Mouse (Mus musculus) erythroblast, embryonic 14.5 days (primary cell): ENCODE measurements at regions not wholly inside any gene's neighbourhood (a gene's known extent, or its start where the extent isn't known, plus 50 kb on each side); places are given as distances from the start of the nearest gene placed in this dataset.

Experiments used
- H3K27me3 ChIP-seq: 2 replicates; pipeline ENCODE4 v1.6.1; 2012; ENCODE audit warnings: inconsistent platforms; ENCODE audit not compliant: control insufficient read depth
- H3K36me3 ChIP-seq: 2 replicates; pipeline ENCODE4 v1.6.1; 2012; ENCODE audit warnings: mild to moderate bottlenecking, inconsistent platforms; ENCODE audit not compliant: control insufficient read depth
- H3K4me1 ChIP-seq: 2 replicates; pipeline ENCODE4 v1.6.1; 2012; ENCODE audit warnings: inconsistent platforms; ENCODE audit not compliant: control insufficient read depth
- H3K4me3 ChIP-seq: replicated peaks from 2 replicates; pipeline ENCODE3; 2012; ENCODE audit warnings: moderate library complexity, mild to moderate bottlenecking, inconsistent platforms
- H3K9me3 ChIP-seq: 2 replicates; pipeline ENCODE4 v1.6.1; 2012; ENCODE audit warnings: low read length, inconsistent platforms, mixed read lengths; ENCODE audit not compliant: control insufficient read depth
- GATA1 ChIP-seq: IDR thresholded peaks from 2 replicates; pipeline ENCODE4 v1.6.1; 2012; ENCODE audit warnings: low read length, inconsistent platforms, mixed read lengths
- TAL1 ChIP-seq: IDR thresholded peaks from 3 replicates; pipeline ENCODE4 v1.6.1; 2012; ENCODE audit warnings: low read length, inconsistent platforms, mixed read lengths

GRCm38 (mm10) chr9:47426712-47427111 lies 103.3 kb upstream of the Cadm1 start:
- TF ChIP-seq GATA1 (no peak), TAL1 (no peak)
- Histone ChIP-seq H3K36me3 (no peaks in the 10 kb centered on the region), H3K4me3 (no peak overlapping the region), H3K27me3 (no peaks in the 10 kb centered on the region), H3K9me3 (no peaks in the 10 kb centered on the region), H3K4me1 (no peaks in the 10 kb centered on the region)

GRCm38 (mm10) chr9:47428710-47429341 lies 101.1 kb upstream of the Cadm1 start:
- TF ChIP-seq TAL1 = no peak
- TF ChIP-seq GATA1 = no peak
- Histone ChIP-seq H3K36me3 (no peaks in the 10 kb centered on the region), H3K4me3 (no peak overlapping the region), H3K27me3 (no peaks in the 10 kb centered on the region), H3K9me3 (no peaks in the 10 kb centered on the region), H3K4me1 (no peaks in the 10 kb centered on the region)

DNA sequence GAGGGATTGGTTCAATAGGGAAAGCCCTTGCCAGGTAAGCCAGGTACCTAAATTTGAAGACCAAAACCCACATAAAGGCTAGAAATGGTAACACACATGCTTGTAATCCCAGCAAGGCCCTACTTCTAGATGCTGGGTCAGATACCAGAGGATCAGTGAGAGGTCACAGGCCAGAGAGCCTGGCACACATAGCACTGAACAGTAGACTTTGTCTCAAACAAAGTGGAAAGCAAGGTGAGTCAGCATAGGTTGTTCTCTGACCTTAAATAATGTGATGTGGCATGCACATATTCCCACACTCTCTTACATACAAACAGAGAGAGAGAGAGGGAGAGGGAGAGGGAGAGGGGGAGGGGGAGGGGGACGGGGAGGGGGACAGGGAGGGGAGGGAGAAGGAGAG lies 100.3 kb upstream of the Cadm1 start:
- H3K4me3 ChIP-seq = no peak overlapping the region
- H3K36me3 ChIP-seq = no peaks in the 10 kb centered on the region
- no peaks in the 10 kb centered on the region for H3K9me3 ChIP-seq
- no peaks in the 10 kb centered on the region for H3K4me1 ChIP-seq
- no peak for TF ChIP-seq GATA1
- no peak for TF ChIP-seq TAL1
- no peaks in the 10 kb centered on the region for H3K27me3 ChIP-seq

DNA sequence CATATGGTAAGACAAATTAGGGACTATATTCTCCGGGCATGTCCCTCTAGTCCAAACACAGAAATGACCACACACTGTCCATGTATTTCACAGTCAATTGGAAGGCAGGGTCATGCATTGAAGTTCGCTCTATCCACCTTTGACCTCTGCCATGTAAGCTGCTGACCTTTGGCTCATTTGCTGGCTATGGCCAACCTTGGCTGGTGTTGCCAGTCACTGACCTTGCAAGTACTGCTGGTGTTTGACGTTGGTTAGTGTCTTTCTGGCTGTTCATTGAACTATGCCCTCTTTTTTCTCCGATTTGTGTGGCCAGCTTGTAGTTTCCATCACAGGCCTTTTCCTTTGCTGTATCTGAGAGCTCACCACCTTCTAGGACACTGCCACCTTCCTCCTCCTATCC lies 97.3 kb upstream of the Cadm1 start:
- H3K9me3 ChIP-seq = no peaks in the 10 kb centered on the region
- no peaks in the 10 kb centered on the region for H3K27me3 ChIP-seq
- H3K36me3 ChIP-seq = no peaks in the 10 kb centered on the region
- TF ChIP-seq GATA1 (no peak), TAL1 (no peak)
- no peaks in the 10 kb centered on the region for H3K4me1 ChIP-seq
- H3K4me3 ChIP-seq = no peak overlapping the region

DNA sequence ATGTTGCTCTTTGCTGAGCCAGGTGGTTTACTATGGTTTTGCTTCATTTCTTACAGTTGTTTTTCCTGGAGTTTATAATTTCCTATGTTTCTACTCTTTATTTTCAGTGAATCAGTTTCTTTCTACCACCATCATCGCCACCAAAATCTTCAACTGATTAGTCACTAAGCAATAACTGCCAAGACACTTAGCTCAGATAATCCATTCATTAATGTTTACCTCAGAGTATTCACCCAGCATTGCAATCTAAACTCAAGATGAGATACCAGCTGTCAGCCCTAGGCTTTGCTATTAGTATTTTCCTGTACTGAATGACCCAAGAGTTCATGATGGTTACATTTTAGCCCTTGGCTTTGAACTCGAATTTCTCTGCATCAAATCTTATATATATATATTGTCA lies 96.8 kb upstream of the Cadm1 start:
- H3K4me3 ChIP-seq = no peak overlapping the region
- H3K4me1 ChIP-seq = no peaks in the 10 kb centered on the region
- H3K36me3 ChIP-seq = no peaks in the 10 kb centered on the region
- H3K9me3 ChIP-seq = no peaks in the 10 kb centered on the region
- TF ChIP-seq GATA1 = no peak
- no peak for TF ChIP-seq TAL1
- H3K27me3 ChIP-seq = no peaks in the 10 kb centered on the region

DNA sequence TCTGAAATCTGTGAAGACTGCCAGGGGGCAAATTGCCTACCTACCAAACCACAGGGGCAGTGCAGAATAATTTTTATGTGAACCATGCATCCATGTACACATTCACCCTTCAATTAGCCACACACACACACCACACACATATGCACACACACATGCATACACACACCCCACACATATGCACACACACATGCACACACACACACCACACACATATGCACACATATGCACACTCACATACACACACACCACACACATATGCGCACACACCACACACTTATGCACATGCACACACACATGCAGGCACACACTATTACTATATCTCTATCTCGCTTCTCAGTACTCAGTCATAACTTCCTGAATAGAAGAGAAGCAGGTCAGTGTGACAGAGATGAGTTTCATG lies 95.9 kb upstream of the Cadm1 start:
- Histone ChIP-seq H3K27me3 (no peaks in the 10 kb centered on the region), H3K4me3 (no peak overlapping the region), H3K9me3 (no peaks in the 10 kb centered on the region), H3K36me3 (no peaks in the 10 kb centered on the region), H3K4me1 (no peaks in the 10 kb centered on the region)
- no peak for TF ChIP-seq GATA1
- TF ChIP-seq TAL1 = no peak

DNA sequence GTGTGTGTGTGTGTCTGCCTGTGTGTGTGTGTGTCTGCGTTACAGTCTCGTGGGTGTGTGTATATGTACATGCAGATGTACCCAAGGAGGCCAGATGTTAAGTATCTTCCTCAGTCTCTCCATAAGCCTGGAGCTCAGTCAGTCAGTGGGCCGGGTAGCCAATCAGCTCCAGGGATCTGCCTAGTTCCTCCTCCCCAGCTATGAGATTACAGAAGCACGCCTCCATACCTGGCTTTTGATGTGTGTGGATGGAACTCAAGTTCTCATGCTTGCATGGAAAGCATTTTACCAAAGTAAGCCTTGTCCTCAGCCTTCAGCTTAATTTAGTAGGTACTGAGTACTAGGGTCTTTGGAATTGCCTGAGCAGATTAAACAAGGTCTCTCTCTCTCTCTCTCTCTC lies 91.0 kb upstream of the Cadm1 start:
- TF ChIP-seq TAL1 (no peak), GATA1 (no peak)

GRCm38 (mm10) chr9:47439506-47439905 lies 90.5 kb upstream of the Cadm1 start:
- Histone ChIP-seq H3K4me1 (no peaks in the 10 kb centered on the region), H3K4me3 (no peak overlapping the region), H3K36me3 (no peaks in the 10 kb centered on the region), H3K27me3 (no peaks in the 10 kb centered on the region), H3K9me3 (no peaks in the 10 kb centered on the region)
- TF ChIP-seq TAL1 = no peak

More for the DNA sequence above, 91.0 kb upstream of the Cadm1 start:
- H3K9me3 ChIP-seq = no peaks in the 10 kb centered on the region
- no peaks in the 10 kb centered on the region for H3K4me1 ChIP-seq
- H3K36me3 ChIP-seq = no peaks in the 10 kb centered on the region
- no peaks in the 10 kb centered on the region for H3K27me3 ChIP-seq
- no peak overlapping the region for H3K4me3 ChIP-seq

DNA sequence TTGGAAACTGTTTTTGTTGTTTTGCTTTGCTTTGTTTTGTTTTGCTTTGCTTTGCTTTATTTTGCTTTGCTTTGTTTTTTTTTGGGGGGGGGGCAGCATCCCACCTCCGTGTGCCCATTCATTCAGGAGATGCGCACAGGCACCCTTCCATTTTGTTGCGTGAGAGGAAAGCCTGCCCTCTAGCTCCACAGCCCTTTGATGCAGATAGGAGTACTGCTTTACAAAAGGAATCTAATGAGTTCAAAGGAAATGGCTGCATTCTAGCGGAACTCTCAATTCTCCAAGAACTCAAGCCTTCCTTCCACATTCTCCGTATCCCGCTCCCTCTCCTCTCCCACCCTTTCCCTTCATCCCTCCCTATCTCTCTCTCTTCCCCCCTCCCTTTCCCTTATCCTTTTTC lies 89.8 kb upstream of the Cadm1 start:
- H3K9me3 ChIP-seq = no peaks in the 10 kb centered on the region
- H3K4me1 ChIP-seq = no peaks in the 10 kb centered on the region
- TF ChIP-seq GATA1 = no peak
- no peak overlapping the region for H3K4me3 ChIP-seq
- H3K27me3 ChIP-seq = no peaks in the 10 kb centered on the region
- H3K36me3 ChIP-seq = no peaks in the 10 kb centered on the region

DNA sequence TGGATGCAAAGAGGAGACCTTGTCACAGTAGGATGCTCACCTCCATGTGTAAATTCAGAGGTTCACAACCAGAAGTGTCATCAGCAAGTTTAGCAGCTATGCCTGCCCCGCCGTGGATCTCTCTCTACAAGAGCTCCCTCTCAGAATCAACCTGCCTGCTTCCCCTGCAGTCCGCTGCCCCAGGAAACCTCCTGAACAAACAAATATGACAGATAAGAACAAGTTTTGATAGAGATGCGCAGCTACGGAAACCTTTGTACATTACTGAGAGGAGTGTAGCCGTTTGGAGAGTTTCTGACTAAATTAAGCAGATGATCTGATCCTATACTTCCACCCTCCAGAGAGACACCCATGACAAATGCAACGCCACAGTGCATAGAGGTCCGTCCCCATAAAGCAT lies 88.8 kb upstream of the Cadm1 start:
- no peaks in the 10 kb centered on the region for H3K9me3 ChIP-seq
- H3K36me3 ChIP-seq = no peaks in the 10 kb centered on the region
- TF ChIP-seq GATA1 = no peak
- TF ChIP-seq TAL1 = no peak
- H3K27me3 ChIP-seq = no peaks in the 10 kb centered on the region
- H3K4me3 ChIP-seq = no peak overlapping the region
- H3K4me1 ChIP-seq = no peaks in the 10 kb centered on the region
